Mouse (Mus musculus): Measurements from ENCODE around the gene Gm525.

DNA sequence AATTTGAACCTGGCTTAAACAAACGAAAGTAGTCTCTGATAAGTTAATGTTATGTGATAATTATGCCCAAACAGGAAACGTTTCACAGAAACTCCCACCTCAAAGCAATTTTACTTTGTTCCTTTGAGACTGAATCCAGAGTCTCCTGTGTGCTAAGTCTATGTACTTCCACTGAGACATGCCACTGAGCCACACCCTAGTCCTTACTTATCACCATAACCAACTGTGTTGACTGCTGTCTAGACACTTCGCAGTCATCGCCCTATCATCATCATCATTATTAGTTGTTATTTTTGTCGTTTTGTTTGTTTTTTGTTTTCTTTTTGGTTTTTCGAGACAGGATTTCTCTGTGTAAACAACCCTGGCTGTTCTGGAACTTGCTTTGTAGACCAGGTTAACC lies 9.3 kb upstream of the Gm525 start:
- no peak for TF ChIP-seq POLR2A (IDR thresholded peaks at IDR 0.05; ENCODE audit: borderline replicate concordance, extremely low read depth, low read depth, low read length)
- no peak for TF ChIP-seq CTCF (IDR thresholded peaks at IDR 0.05; ENCODE audit: insufficient read depth, low read length)
